Mouse (Mus musculus): Measurements from ENCODE around the gene Atp8b2. TPM values are rescaled to one million over a fixed set of nuclear protein-coding genes. Genes with fewer than 3 reads are reported as not detected.
A peak's percentile ranks its signal among the peaks of the same experiment; 100 is the strongest.

Atp8b2 gene
- polyA plus RNA-seq, 1 experiment from 2014 or later: 11.4 TPM

GRCm38 (mm10) chr3:89916622-89917021, 46.7 kb downstream of the Atp8b2 start:
- no peak overlapping the region for H3K4me3 ChIP-seq (ENCODE audit: low read depth, low read length)
- H3K9ac ChIP-seq (ENCODE audit: low read length): no peak overlapping the region
- H3K36me3 ChIP-seq (ENCODE audit: control insufficient read depth, insufficient read depth, low read length): no peaks in the 10 kb centered on the region
- peaks cover 3% of the 10 kb centered on the region; the same call in 1 of the 2 replicates for H3K4me1 ChIP-seq (ENCODE audit: control insufficient read depth, insufficient read depth, low read length)
- WGBS: 82% methylated on average over 1 of the region's 1 CpGs
- no peak for ATAC-seq (ENCODE audit: low FRiP score)
- H3K27ac ChIP-seq (ENCODE audit: low read depth, low read length): no peak overlapping the region
- H3K9me3 ChIP-seq (ENCODE audit: control insufficient read depth, low read length): no peaks in the 10 kb centered on the region
- no peak overlapping the region for H3K4me2 ChIP-seq
- peaks cover 21% of the 10 kb centered on the region for H3K27me3 ChIP-seq (ENCODE audit: control insufficient read depth, insufficient read depth, low read length)
- DNase-seq (ENCODE audit: low spot score, missing footprints): no peak

- Histone ChIP-seq H3K9ac (ENCODE audit: low read length) (no peak overlapping the region), H3K36me3 (ENCODE audit: control insufficient read depth, insufficient read depth, low read length) (no peaks in the 10 kb centered on the region), H3K9me3 (ENCODE audit: control insufficient read depth, low read length) (no peaks in the 10 kb centered on the region), H3K27me3 (ENCODE audit: control insufficient read depth, insufficient read depth, low read length) (peaks cover 21% of the 10 kb centered on the region), H3K4me3 (ENCODE audit: low read depth, low read length) (no peak overlapping the region), H3K27ac (ENCODE audit: low read depth, low read length) (no peak overlapping the region), H3K4me1 (ENCODE audit: control insufficient read depth, insufficient read depth, low read length) (peaks cover 3% of the 10 kb centered on the region; the same call in 1 of the 2 replicates), H3K4me2 (no peak overlapping the region)
- WGBS: 76% methylated on average over 4 of the region's 4 CpGs
- ATAC-seq (ENCODE audit: low FRiP score) (no peak), DNase-seq (ENCODE audit: low spot score, missing footprints) (no peak)
These were observed 48.6 kb downstream of the Atp8b2 start for GRCm38 (mm10) chr3:89914700-89915099.

- peak within 1 kb of the TSS; percentile 45 for H3K9ac ChIP-seq (ENCODE audit: low read length)
- peaks cover 3% of the 10 kb centered on the region; the same call in 1 of the 2 replicates for H3K4me1 ChIP-seq (ENCODE audit: control insufficient read depth, insufficient read depth, low read length)
- no peaks in the 10 kb centered on the region for H3K9me3 ChIP-seq (ENCODE audit: control insufficient read depth, low read length)
- peaks cover 21% of the 10 kb centered on the region for H3K27me3 ChIP-seq (ENCODE audit: control insufficient read depth, insufficient read depth, low read length)
- no peaks in the 10 kb centered on the region for H3K36me3 ChIP-seq (ENCODE audit: control insufficient read depth, insufficient read depth, low read length)
- peak within 1 kb of the TSS; percentile 33 for H3K4me3 ChIP-seq (ENCODE audit: low read depth, low read length)
- H3K27ac ChIP-seq (ENCODE audit: low read depth, low read length): no peak within 1 kb of the TSS
- H3K4me2 ChIP-seq: peak within 1 kb of the TSS; percentile 62
- DNase-seq (ENCODE audit: low spot score, missing footprints) (peak; percentile 94), ATAC-seq (ENCODE audit: low FRiP score) (peak; percentile 70)
- WGBS: 1% methylated on average over 75 of the region's 75 CpGs
These were observed 50.5 kb downstream of the Atp8b2 start, which contains the start of gene Il6ra for GRCm38 (mm10) chr3:89912543-89913391. Gene Il6ra, minus strand, starts transcription at chr3:89913196.

GRCm38 (mm10) chr3:89912108-89912542, 51.2 kb downstream of the Atp8b2 start:
- Histone ChIP-seq H3K4me2 (no peak overlapping the region), H3K9ac (ENCODE audit: low read length) (no peak overlapping the region), H3K27me3 (ENCODE audit: control insufficient read depth, insufficient read depth, low read length) (peaks cover 21% of the 10 kb centered on the region), H3K27ac (ENCODE audit: low read depth, low read length) (no peak overlapping the region), H3K4me1 (ENCODE audit: control insufficient read depth, insufficient read depth, low read length) (peaks cover 3% of the 10 kb centered on the region; the same call in 1 of the 2 replicates), H3K4me3 (ENCODE audit: low read depth, low read length) (no peak overlapping the region), H3K36me3 (ENCODE audit: control insufficient read depth, insufficient read depth, low read length) (no peaks in the 10 kb centered on the region), H3K9me3 (ENCODE audit: control insufficient read depth, low read length) (no peaks in the 10 kb centered on the region)
- ATAC-seq (ENCODE audit: low FRiP score): peak; percentile 42; the same call in 1 of the 2 replicates
- DNase-seq (ENCODE audit: low spot score, missing footprints): no peak
- WGBS: 37% methylated on average over 6 of the region's 6 CpGs

- no peaks in the 10 kb centered on the region for H3K36me3 ChIP-seq (ENCODE audit: control insufficient read depth, insufficient read depth, low read length)
- H3K4me2 ChIP-seq: no peak overlapping the region
- H3K9ac ChIP-seq (ENCODE audit: low read length): no peak overlapping the region
- no peak for ATAC-seq (ENCODE audit: low FRiP score)
- no peak for DNase-seq (ENCODE audit: low spot score, missing footprints)
- no peaks in the 10 kb centered on the region for H3K9me3 ChIP-seq (ENCODE audit: control insufficient read depth, low read length)
- WGBS: 79% methylated on average over 3 of the region's 3 CpGs
- peaks cover 3% of the 10 kb centered on the region; the same call in 1 of the 2 replicates for H3K4me1 ChIP-seq (ENCODE audit: control insufficient read depth, insufficient read depth, low read length)
- no peak overlapping the region for H3K4me3 ChIP-seq (ENCODE audit: low read depth, low read length)
- peaks cover 21% of the 10 kb centered on the region for H3K27me3 ChIP-seq (ENCODE audit: control insufficient read depth, insufficient read depth, low read length)
- H3K27ac ChIP-seq (ENCODE audit: low read depth, low read length): no peak overlapping the region
These were observed 52.1 kb downstream of the Atp8b2 start for GRCm38 (mm10) chr3:89911207-89911606.

- Histone ChIP-seq H3K27ac (ENCODE audit: low read depth, low read length) (no peak overlapping the region), H3K36me3 (ENCODE audit: control insufficient read depth, insufficient read depth, low read length) (no peaks in the 10 kb centered on the region), H3K9me3 (ENCODE audit: control insufficient read depth, low read length) (no peaks in the 10 kb centered on the region), H3K27me3 (ENCODE audit: control insufficient read depth, insufficient read depth, low read length) (peaks cover 21% of the 10 kb centered on the region), H3K4me1 (ENCODE audit: control insufficient read depth, insufficient read depth, low read length) (peaks cover 3% of the 10 kb centered on the region; the same call in 1 of the 2 replicates), H3K4me3 (ENCODE audit: low read depth, low read length) (no peak overlapping the region), H3K9ac (ENCODE audit: low read length) (no peak overlapping the region; the same call in 1 of the 2 replicates), H3K4me2 (no peak overlapping the region)
- ATAC-seq (ENCODE audit: low FRiP score) (no peak), DNase-seq (ENCODE audit: low spot score, missing footprints) (no peak)
- 64% methylated on average over 5 of the region's 5 CpGs for WGBS
These were observed 53.4 kb downstream of the Atp8b2 start for GRCm38 (mm10) chr3:89909703-89910542.

GRCm38 (mm10) chr3:89908836-89909235, 54.5 kb downstream of the Atp8b2 start:
- no peak overlapping the region for H3K4me2 ChIP-seq
- DNase-seq (ENCODE audit: low spot score, missing footprints) (no peak), ATAC-seq (ENCODE audit: low FRiP score) (no peak)
- no peaks in the 10 kb centered on the region for H3K36me3 ChIP-seq (ENCODE audit: control insufficient read depth, insufficient read depth, low read length)
- 82% methylated on average over 6 of the region's 6 CpGs for WGBS
- H3K4me1 ChIP-seq (ENCODE audit: control insufficient read depth, insufficient read depth, low read length): peaks cover 3% of the 10 kb centered on the region; the same call in 1 of the 2 replicates
- H3K27ac ChIP-seq (ENCODE audit: low read depth, low read length): no peak overlapping the region
- no peak overlapping the region for H3K4me3 ChIP-seq (ENCODE audit: low read depth, low read length)
- peaks cover 14% of the 10 kb centered on the region for H3K27me3 ChIP-seq (ENCODE audit: control insufficient read depth, insufficient read depth, low read length)
- H3K9ac ChIP-seq (ENCODE audit: low read length): no peak overlapping the region
- H3K9me3 ChIP-seq (ENCODE audit: control insufficient read depth, low read length): no peaks in the 10 kb centered on the region

GRCm38 (mm10) chr3:89907846-89908245, 55.5 kb downstream of the Atp8b2 start:
- Histone ChIP-seq H3K4me1 (ENCODE audit: control insufficient read depth, insufficient read depth, low read length) (peaks cover 3% of the 10 kb centered on the region; the same call in 1 of the 2 replicates), H3K4me2 (no peak overlapping the region), H3K4me3 (ENCODE audit: low read depth, low read length) (no peak overlapping the region), H3K9ac (ENCODE audit: low read length) (no peak overlapping the region), H3K9me3 (ENCODE audit: control insufficient read depth, low read length) (no peaks in the 10 kb centered on the region), H3K27me3 (ENCODE audit: control insufficient read depth, insufficient read depth, low read length) (peaks cover 8% of the 10 kb centered on the region), H3K36me3 (ENCODE audit: control insufficient read depth, insufficient read depth, low read length) (no peaks in the 10 kb centered on the region), H3K27ac (ENCODE audit: low read depth, low read length) (no peak overlapping the region)
- 80% methylated on average over 3 of the region's 3 CpGs for WGBS
- ATAC-seq (ENCODE audit: low FRiP score) (no peak), DNase-seq (ENCODE audit: low spot score, missing footprints) (no peak)

All from midbrain, embryonic 11.5 days (tissue).